Mouse (Mus musculus) embryo, embryonic 11.5 days (tissue): ENCODE measurements at regions not wholly inside any gene's neighbourhood (a gene's known extent, or its start where the extent isn't known, plus 50 kb on each side); places are given as distances from the start of the nearest gene placed in this dataset.

Experiments
- DNase-seq: peaks from one replicate; pipeline ENCODE4 v3.0.0-alpha.2; 2012; ENCODE audit warnings: low read depth, low spot score

GRCm38 (mm10) chrX:44228847-44229246 is 139.3 kb downstream of the Dcaf12l2 start:
- peak; percentile 1 for DNase-seq
